Mouse (Mus musculus): ENCODE results near the gene Olah. TPM values are rescaled to one million over a fixed set of nuclear protein-coding genes. Genes with fewer than 3 reads are reported as not detected.

Gene Olah
- polyA plus RNA-seq, 1 experiment from 2014 or later: not detected

DNA sequence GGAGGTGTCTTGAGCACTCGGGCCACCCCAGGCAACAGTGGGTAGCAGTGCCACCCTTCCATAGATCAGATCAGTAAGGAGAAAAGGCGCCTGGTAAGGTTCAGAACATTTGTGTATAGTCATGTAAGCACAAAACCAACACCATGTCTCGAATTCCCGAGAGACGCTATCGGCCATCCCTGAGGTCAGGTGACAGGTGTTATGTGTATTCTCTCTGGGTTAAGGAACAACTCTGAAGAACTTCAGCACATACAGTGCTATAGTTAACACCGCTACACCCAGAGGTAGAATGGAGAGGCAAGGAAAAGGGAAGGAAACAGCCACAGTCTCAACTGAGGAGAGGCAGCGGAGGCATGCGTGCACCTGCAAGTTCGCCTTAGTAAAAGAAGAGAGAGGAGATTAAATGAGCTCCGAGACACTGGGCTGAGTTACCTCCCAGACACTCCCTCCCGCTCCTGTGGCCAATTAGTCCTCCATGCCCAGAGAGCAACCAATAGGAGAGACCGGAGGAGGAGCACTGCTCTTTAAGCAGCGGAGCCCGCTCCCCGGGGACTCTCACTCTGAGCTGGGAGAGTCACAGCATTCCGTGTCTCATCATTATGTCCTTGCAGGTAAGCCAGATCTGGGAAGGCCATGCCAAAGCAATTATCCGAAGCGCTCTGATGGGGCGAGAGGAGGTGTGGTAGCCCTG is 61.3 kb downstream of the Olah start, which contains the start of gene Acbd7:
Gene Acbd7, plus strand, starts transcription at position 558 of the 691 bp plus-strand sequence.
- Histone ChIP-seq H3K4me1 (ENCODE audit: control insufficient read depth, insufficient read depth, low read length) (peaks cover 12% of the 10 kb centered on the region; the same call in 1 of the 2 replicates), H3K4me3 (ENCODE audit: low read depth, low read length) (peak within 1 kb of the TSS; percentile 22), H3K9ac (replicated peaks; ENCODE audit: low read depth, low read length) (no peak within 1 kb of the TSS), H3K4me2 (replicated peaks; ENCODE audit: low read depth, low read length) (peak within 1 kb of the TSS; percentile 40), H3K27me3 (ENCODE audit: control insufficient read depth, insufficient read depth, low read length) (no peaks in the 10 kb centered on the region), H3K36me3 (ENCODE audit: control insufficient read depth, insufficient read depth, low read length) (no peaks in the 10 kb centered on the region), H3K9me3 (ENCODE audit: control insufficient read depth, low read depth, low read length) (no peaks in the 10 kb centered on the region), H3K27ac (ENCODE audit: low read length) (no peak within 1 kb of the TSS)
- ATAC-seq (ENCODE audit: insufficient number of reproducible peaks, insufficient read depth, low FRiP score, low read depth): peak; percentile 19; the same call in 1 of the 2 replicates
- WGBS: 5% methylated on average over 20 of the region's 20 CpGs

DNA sequence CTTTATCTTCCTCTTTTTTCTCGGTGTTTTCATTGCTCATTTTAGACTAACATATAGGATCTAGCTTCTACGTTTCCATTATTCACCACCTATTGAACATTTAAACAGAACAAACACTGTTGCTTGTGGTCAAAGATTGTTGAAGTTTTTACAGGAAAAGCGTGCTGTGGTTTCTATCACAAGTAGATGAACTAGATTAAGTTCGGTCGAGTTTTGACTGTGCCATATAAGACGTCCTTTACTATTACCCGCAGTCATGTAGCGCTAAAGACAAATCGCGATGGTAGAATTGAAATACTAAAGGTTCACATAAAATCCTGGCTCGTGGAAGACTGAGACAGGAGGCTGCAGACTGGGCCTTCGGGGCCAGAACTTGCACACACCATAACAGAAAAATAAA is 63.2 kb downstream of the Olah start:
- 89% methylated on average over 12 of the region's 12 CpGs for WGBS
- Histone ChIP-seq H3K27ac (ENCODE audit: low read length) (no peak overlapping the region), H3K4me1 (ENCODE audit: control insufficient read depth, insufficient read depth, low read length) (peaks cover 12% of the 10 kb centered on the region; the same call in 1 of the 2 replicates), H3K9me3 (ENCODE audit: control insufficient read depth, low read depth, low read length) (no peaks in the 10 kb centered on the region), H3K27me3 (ENCODE audit: control insufficient read depth, insufficient read depth, low read length) (no peaks in the 10 kb centered on the region), H3K36me3 (ENCODE audit: control insufficient read depth, insufficient read depth, low read length) (peaks cover 9% of the 10 kb centered on the region; the same call in 1 of the 2 replicates), H3K4me3 (ENCODE audit: low read depth, low read length) (no peak overlapping the region), H3K9ac (replicated peaks; ENCODE audit: low read depth, low read length) (no peak overlapping the region), H3K4me2 (replicated peaks; ENCODE audit: low read depth, low read length) (no peak overlapping the region)
- ATAC-seq (ENCODE audit: insufficient number of reproducible peaks, insufficient read depth, low FRiP score, low read depth): no peak

DNA sequence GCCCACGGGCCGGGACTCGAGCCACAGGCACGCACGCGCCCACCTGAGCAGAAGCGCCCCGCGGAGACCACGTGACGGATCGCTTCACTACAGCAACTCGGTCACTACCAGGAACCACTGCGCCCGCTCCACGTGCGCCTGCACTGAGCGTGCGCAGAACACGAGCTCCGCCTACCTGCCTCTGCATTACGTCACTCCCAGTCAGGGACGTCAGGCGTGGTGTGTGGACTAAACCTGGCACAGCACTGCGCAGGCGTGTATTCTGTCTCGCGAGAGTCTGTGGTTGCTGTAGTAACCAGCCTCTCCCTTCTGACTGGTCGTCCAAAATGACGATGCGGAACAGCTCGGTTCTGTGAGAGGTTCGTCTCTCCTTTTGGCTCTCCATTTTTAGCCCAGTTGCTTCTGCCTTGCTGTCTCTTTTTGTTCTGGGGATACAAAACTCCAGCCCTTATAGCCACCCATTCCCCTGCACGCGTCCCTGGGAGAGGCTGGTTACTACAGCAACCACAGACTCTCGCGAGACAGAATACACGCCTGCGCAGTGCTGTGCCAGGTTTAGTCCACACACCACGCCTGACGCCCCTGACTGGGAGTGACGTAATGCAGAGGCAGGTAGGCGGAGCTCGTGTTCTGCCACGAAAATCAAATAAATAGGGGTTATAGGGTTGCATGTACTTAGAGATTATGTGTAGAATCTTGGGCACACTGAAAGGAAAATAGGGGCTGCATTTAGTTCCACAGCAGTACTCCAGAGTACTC is 64.3 kb downstream of the Olah start, which contains the start of gene Rpp38:
Gene Rpp38, minus strand, starts transcription at position 160 of the 759 bp plus-strand sequence.
- Histone ChIP-seq H3K4me2 (replicated peaks; ENCODE audit: low read depth, low read length) (peak within 1 kb of the TSS; percentile 62), H3K27ac (ENCODE audit: low read length) (peak within 1 kb of the TSS; percentile 64), H3K9ac (replicated peaks; ENCODE audit: low read depth, low read length) (peak within 1 kb of the TSS; percentile 49), H3K36me3 (ENCODE audit: control insufficient read depth, insufficient read depth, low read length) (peaks cover 19% of the 10 kb centered on the region; the same call in 1 of the 2 replicates), H3K4me1 (ENCODE audit: control insufficient read depth, insufficient read depth, low read length) (peaks cover 12% of the 10 kb centered on the region; the same call in 1 of the 2 replicates), H3K9me3 (ENCODE audit: control insufficient read depth, low read depth, low read length) (no peaks in the 10 kb centered on the region), H3K27me3 (ENCODE audit: control insufficient read depth, insufficient read depth, low read length) (no peaks in the 10 kb centered on the region), H3K4me3 (ENCODE audit: low read depth, low read length) (peak within 1 kb of the TSS; percentile 60)
- WGBS: 0% methylated on average over 45 of the region's 45 CpGs
- ATAC-seq (ENCODE audit: insufficient number of reproducible peaks, insufficient read depth, low FRiP score, low read depth): peak; percentile 98

DNA sequence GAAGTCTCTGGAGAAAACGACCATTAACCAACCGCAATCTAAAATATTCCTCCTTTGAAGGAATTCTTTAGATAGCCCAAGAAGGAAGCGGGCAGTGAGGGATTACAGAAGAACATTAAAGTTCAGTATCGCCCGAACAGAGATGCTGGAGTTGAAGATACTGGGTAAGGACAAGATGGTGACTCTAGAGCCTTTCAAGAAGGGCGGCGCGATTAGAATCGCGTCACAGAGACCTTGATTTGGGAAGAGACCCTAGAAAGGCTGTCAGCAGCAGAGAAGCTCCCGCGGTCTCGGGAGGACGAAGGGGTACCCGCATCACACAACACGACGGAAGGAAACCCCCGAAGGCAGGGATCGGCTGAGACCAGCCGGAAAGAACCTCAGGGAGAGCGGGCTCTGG is 65.0 kb downstream of the Olah start:
- H3K9ac ChIP-seq (replicated peaks; ENCODE audit: low read depth, low read length): peak overlapping the region; percentile 49
- ATAC-seq (ENCODE audit: insufficient number of reproducible peaks, insufficient read depth, low FRiP score, low read depth): no peak
- under 1% methylated on average over 21 of the region's 21 CpGs for whole genome bisulfite sequencing
- H3K27ac ChIP-seq (ENCODE audit: low read length): peak overlapping the region; percentile 64
- no peaks in the 10 kb centered on the region for H3K9me3 ChIP-seq (ENCODE audit: control insufficient read depth, low read depth, low read length)
- H3K4me1 ChIP-seq (ENCODE audit: control insufficient read depth, insufficient read depth, low read length): peaks cover 12% of the 10 kb centered on the region; the same call in 1 of the 2 replicates
- H3K4me2 ChIP-seq (replicated peaks; ENCODE audit: low read depth, low read length): peak overlapping the region; percentile 62
- no peaks in the 10 kb centered on the region for H3K27me3 ChIP-seq (ENCODE audit: control insufficient read depth, insufficient read depth, low read length)
- H3K4me3 ChIP-seq (ENCODE audit: low read depth, low read length): peak overlapping the region; percentile 60
- H3K36me3 ChIP-seq (ENCODE audit: control insufficient read depth, insufficient read depth, low read length): peaks cover 19% of the 10 kb centered on the region; the same call in 1 of the 2 replicates

DNA sequence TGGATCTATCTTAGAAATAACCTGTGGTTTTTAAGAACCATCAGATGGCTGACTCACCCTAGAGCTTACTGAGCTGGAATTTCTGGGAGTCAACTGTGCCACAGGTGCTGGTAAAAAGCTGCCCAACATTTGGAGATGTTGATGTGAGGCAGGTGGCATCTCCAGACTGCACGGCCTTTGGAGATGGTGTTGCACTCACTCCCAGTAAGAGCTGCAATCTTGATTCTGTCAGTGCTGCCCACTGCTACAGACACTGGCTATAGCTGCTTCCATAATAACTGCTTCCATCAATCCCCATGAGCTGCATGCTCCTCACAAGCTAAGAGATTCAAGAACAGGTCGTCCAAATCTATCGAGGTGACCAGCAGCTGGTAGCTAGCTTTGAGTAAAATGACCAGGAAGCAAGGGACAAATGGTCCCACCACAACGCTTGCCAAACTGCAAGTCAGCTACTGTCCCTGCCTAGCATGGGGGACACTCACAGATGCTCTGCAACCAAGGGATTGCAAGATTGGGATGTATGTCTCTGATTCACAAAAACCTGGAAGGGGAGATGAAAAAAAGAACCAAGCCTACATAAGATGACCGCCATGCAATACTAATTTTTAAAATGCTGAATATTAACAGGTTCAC is 65.8 kb downstream of the Olah start:
- no peak for ATAC-seq (ENCODE audit: insufficient number of reproducible peaks, insufficient read depth, low FRiP score, low read depth)
- Histone ChIP-seq H3K4me3 (ENCODE audit: low read depth, low read length) (peak overlapping the region; percentile 60), H3K36me3 (ENCODE audit: control insufficient read depth, insufficient read depth, low read length) (peaks cover 24% of the 10 kb centered on the region), H3K27ac (ENCODE audit: low read length) (no peak overlapping the region), H3K4me1 (ENCODE audit: control insufficient read depth, insufficient read depth, low read length) (peaks cover 12% of the 10 kb centered on the region; the same call in 1 of the 2 replicates), H3K9ac (replicated peaks; ENCODE audit: low read depth, low read length) (peak overlapping the region; percentile 49; the same call in 1 of the 2 replicates), H3K27me3 (ENCODE audit: control insufficient read depth, insufficient read depth, low read length) (no peaks in the 10 kb centered on the region), H3K9me3 (ENCODE audit: control insufficient read depth, low read depth, low read length) (no peaks in the 10 kb centered on the region), H3K4me2 (replicated peaks; ENCODE audit: low read depth, low read length) (peak overlapping the region; percentile 62)
- WGBS: 76% methylated on average over 5 of the region's 5 CpGs

DNA sequence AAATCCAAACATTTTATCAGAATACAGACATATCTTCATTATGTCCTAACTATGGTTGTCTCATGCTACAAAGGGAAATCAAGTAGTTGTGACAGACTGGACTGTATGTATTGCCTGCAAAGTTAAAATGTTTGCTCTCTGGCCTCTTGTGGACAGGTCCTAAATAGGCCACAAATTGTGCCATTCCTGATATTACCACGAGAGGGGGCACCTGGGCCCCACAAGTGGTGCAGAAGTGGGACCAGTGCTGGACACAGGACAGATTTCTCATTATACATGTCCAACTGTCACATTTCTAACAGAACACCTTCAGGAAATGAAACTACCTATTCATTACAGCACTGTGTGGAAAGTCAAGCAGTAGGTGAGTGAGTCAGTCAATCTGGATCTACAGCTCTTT is 69.7 kb downstream of the Olah start:
- Histone ChIP-seq H3K4me2 (replicated peaks; ENCODE audit: low read depth, low read length) (no peak overlapping the region), H3K9ac (replicated peaks; ENCODE audit: low read depth, low read length) (no peak overlapping the region), H3K4me1 (ENCODE audit: control insufficient read depth, insufficient read depth, low read length) (peaks cover 8% of the 10 kb centered on the region; the same call in 1 of the 2 replicates), H3K27me3 (ENCODE audit: control insufficient read depth, insufficient read depth, low read length) (no peaks in the 10 kb centered on the region), H3K36me3 (ENCODE audit: control insufficient read depth, insufficient read depth, low read length) (peaks cover 35% of the 10 kb centered on the region), H3K27ac (ENCODE audit: low read length) (no peak overlapping the region), H3K9me3 (ENCODE audit: control insufficient read depth, low read depth, low read length) (no peaks in the 10 kb centered on the region), H3K4me3 (ENCODE audit: low read depth, low read length) (no peak overlapping the region)
- no peak for ATAC-seq (ENCODE audit: insufficient number of reproducible peaks, insufficient read depth, low FRiP score, low read depth)
- WGBS: 36% methylated on average over 1 of the region's 1 CpGs

DNA sequence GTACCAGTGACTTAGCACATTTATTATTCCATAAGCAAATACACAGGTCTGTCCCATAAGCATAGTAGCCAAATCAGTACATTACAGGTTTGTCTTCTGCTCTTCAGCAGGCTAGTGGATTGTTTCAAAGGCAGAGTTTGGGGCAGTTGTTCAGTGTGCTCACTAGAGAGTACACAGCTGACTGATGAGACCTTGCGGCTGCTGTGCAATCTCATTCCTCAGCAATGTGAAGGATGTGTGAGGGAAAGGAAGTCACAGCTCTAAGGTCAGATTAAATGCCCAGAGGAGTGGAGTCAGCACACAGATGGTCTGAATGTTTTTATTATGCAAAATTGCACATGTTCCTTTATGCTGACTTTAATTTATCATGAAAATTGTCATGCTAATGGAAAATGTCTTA is 70.5 kb downstream of the Olah start:
- Histone ChIP-seq H3K9ac (replicated peaks; ENCODE audit: low read depth, low read length) (no peak overlapping the region), H3K4me2 (replicated peaks; ENCODE audit: low read depth, low read length) (no peak overlapping the region), H3K9me3 (ENCODE audit: control insufficient read depth, low read depth, low read length) (no peaks in the 10 kb centered on the region), H3K4me3 (ENCODE audit: low read depth, low read length) (no peak overlapping the region), H3K27me3 (ENCODE audit: control insufficient read depth, insufficient read depth, low read length) (no peaks in the 10 kb centered on the region), H3K36me3 (ENCODE audit: control insufficient read depth, insufficient read depth, low read length) (peaks cover 35% of the 10 kb centered on the region), H3K27ac (ENCODE audit: low read length) (no peak overlapping the region), H3K4me1 (ENCODE audit: control insufficient read depth, insufficient read depth, low read length) (peaks cover 6% of the 10 kb centered on the region; the same call in 1 of the 2 replicates)
- WGBS: 85% methylated on average over 1 of the region's 1 CpGs
- no peak for ATAC-seq (ENCODE audit: insufficient number of reproducible peaks, insufficient read depth, low FRiP score, low read depth)
